Mouse (Mus musculus): Measurements from ENCODE around the gene Nup155. TPM values are rescaled to one million over a fixed set of nuclear protein-coding genes. Genes with fewer than 3 reads are reported as not detected.
"Not testable (repeated sequence)": the region's sequence is repeated elsewhere in the genome, so short reads cannot be mapped to it uniquely, and the experiment has no call there.

Gene Nup155
- 5.2 and 8.7 TPM in 2 replicates for polyA plus RNA-seq (2012; rRNA removed)

DNA sequence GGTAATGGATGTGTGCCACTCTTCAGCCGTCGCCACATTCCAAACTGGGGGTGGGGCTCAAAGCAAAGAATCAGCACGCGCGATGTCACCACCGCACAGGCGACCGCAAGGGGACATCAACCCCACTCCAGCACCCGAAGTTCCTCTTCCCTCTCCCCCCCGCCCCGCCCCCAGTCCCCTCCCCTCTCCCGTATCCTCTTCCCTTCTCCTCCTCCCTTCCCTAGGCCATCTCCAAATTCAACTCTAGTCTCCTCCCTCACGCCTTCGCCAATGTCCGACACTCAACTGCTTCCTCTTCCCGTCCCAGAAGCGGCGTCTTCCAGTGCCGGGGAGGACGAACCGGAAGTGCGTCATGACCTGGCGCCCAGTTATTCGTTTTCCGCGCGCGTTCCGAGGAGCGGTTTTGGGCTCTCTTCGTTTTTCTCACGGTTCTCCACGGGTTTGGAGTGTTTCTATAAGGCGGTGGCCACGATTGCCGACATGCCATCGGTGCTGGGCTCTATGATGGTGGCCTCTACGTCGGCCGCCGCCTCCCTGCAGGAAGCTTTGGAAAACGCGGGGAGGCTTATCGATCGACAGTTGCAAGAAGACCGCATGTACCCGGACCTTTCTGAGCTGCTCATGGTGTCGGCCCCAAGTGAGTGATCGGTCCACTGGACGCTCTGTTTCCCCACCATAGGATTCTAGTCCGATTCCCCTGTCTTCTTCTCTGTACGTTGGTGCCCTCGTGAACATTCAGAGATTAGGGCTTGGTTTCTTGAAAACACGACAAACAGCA lies at the start of gene Nup155:
Nup155 (plus strand) TSS at position 308 of the 778 bp plus-strand sequence.
- DNase-seq (ENCODE audit: low read depth, low spot score), result peak; percentile 82
- WGBS, result under 1% methylated on average over 53 of the region's 54 CpGs

DNA sequence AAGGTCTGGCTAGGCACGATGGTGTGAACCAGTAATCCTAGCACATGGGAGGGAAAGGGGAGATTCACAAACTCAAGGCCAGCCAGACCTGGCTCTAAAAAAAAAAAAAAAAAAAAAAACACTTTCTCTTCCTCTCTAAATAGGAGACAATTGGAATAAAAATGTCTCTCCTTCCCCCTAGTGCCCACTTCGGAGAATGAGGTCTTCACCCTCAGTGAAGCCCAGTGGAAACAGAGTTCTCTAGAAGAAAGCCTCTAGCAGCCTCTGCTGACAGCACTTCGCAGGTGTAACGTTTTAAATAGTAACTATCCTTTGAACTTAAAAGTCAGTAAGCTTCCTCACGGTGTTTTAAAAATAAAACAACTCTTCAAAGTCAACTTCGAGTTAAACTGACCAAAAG lies 43.9 kb upstream of the Nup155 start:
- no peak for DNase-seq (ENCODE audit: low read depth, low spot score)
- WGBS, result 59% methylated on average over 6 of the region's 6 CpGs

DNA sequence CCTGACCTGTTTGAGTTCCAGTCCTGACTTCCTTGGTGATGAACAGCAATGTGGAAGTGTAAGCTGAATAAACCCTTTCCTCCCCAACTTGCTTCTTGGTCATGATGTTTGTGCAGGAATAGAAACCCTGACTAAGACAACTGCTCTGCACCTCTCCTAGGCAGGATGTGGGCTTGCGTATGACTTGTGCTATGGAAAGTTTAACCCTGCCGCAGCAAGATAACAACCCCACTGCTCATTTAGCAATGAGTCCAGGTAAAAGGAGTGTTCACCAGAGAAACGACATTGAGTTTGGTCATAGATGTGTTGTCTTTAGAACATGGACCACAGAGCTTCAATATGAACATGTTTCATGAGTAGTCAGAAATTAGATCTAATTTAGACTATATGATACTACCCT lies 35.9 kb upstream of the Nup155 start:
- not testable (repeated sequence) for DNase-seq (ENCODE audit: low read depth, low spot score)
- 94% methylated on average over 3 of the region's 3 CpGs for WGBS

DNA sequence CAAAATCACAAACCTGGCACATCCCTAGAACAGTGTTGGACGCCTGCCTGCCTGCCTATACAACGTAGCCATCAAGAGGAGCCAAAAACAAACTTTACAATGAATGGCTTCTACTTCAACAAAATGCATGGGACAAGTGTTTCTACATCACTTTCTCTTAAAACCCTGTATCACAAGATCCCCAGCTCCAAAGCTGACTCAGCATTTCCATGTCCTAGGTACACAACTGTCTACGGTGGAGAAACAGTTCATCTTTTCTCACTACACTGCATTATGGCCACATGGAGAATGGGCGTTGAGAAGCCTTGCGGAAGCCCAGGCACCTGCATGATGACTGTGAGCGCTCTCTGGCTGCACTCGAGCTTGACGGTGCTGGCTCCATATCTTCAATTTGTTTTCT lies 26.9 kb upstream of the Nup155 start:
- 94% methylated on average over 8 of the region's 8 CpGs for WGBS
- DNase-seq (ENCODE audit: low read depth, low spot score), result no peak

DNA sequence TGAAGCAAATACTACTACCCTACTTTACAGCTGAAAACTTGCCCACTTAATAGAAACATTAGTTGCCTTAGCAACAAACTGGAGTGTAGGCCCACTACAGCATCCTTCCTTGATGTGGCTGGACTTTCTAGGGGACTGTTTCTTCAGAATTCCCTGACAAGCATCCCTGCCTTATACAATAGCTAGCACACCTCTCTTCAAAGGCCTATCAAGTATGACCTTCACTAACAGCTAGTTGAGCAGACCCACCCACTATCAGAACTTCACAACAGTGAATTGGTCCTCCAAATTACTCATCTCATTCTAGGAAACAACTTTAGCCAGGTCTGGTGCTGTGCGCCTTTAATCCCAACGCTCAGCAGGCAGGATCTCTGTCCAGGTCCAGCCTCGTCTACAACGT lies 21.8 kb upstream of the Nup155 start:
- 94% methylated on average over 4 of the region's 4 CpGs for WGBS
- no peak for DNase-seq (ENCODE audit: low read depth, low spot score)

DNA sequence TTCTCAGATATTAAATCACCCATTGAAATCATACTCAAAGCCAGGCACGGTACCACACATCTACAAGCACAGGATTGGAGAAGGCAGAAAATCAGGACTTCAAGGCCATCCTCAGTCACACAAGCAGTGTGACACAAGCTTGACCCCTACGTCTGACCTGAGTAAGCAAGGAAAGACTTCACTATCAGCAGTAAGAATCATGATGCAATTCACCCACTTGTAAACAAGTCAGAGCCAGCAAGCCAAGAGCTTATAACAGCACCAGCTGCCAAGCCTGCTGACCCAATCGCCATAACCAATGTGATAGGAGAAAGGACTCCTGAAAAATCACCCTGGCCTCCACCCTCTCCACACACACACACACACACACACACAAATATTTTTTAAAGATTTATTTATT lies 20.4 kb upstream of the Nup155 start:
- no peak for DNase-seq (ENCODE audit: low read depth, low spot score)

DNA sequence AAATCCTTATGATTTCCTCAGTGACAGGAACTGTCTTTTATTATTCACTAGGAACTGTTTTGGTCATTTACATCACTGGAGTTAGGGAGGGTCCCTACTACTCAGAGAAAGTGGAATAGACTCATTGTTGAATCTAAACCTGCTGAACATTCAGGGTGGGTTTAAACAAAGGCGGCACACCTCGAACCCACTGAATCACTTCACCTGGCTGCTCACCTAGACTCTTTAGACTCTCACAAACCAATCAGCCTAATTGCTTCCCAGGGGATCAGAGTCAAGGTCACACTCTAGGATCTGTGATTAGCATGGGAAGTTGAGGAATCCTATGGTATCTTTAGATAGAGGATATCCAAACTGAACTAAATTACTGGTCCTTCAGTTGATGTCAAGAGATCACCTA lies 18.4 kb upstream of the Nup155 start:
- WGBS, result 97% methylated on average over 2 of the region's 2 CpGs

More for the DNA sequence above, 20.4 kb upstream of the Nup155 start:
- WGBS, result 69% methylated on average over 3 of the region's 3 CpGs

DNA sequence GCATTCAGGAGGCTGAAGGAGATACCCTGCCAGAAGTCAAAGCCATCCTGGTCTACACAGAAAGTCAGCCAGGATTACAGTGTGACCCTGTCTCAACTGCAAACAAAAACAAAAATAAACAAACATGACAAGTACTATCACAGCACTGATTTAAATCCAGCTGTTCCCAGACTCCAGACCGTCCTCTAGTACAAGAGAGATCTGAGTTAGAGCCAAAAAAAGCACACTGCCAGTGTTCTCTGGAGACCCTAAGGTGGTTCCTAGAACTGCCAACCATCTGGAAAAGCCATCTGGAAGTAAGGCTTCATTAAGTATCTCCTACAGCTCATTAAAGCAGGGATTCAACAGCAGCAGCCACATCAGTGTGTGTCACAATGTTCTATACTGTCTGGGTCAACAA lies 16.4 kb upstream of the Nup155 start:
- not testable (repeated sequence) for DNase-seq (ENCODE audit: low read depth, low spot score)
- WGBS, result 87% methylated on average over 1 of the region's 1 CpGs

More for the DNA sequence above, 18.4 kb upstream of the Nup155 start:
- no peak for DNase-seq (ENCODE audit: low read depth, low spot score)

DNA sequence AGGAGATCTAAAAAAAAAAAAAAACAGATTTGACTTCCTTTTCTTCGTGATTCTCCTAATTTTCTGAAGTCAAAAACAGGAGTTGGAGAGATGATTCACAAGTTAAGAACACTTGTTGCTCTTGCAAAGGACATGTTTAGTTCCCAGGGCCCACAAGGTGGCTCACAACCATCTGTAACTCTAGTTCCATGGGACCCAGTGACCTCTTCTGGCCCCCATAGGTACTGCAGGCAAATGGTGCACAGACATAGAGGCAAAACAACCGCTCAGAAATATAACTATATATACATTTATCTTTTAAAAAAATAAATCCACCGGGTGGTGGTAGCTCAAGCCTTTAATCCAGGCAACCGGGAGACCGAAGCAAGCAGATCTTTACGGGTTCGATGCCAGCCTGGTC lies 11.2 kb upstream of the Nup155 start:
- WGBS, result 30% methylated on average over 7 of the region's 7 CpGs
- DNase-seq (ENCODE audit: low read depth, low spot score), result peak; percentile 31

DNA sequence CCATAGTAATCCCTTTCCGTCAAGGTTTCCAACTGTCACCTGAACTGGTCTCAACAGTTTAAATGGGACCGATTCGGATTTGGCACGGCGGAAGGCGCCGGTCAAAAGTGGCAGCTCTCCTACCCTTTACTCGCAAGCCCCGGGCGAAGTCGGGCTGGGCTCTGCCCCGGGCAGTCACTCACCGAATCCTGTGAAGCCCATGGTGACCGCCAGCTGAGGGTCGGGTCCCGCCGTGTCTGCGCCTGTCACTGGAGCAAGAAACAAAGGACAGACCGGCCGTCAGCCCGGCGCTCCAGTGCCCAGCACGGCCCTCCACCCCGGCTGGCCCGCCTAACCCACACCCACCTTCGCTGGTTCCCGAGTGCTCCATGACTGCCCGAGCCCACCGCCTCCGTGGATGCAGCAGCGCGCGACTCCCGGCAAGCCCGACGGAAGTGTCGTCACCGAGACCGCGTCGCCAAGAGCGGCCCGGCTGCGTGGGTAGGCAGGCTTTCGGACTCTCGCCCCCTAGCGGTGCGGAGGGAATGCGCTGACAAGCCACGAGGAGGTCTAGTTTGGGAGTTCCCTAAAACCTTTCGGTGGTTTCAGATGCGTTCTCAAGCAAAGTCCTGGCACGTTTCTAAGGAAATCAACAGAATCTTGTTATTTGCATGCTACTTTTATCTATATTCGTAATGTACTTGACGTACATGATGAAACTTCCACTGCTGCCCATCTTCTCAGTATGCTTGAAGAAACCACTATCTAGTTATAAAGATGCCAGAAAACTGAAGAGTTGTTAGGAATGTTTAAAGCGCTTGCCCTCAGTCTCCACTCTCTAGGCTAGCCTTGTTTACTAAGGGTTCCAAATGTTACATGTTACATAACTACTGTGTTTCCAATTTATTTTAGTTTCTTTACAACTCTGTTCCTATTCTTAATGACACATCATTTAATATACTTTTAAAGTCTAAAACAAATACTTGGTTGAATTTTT lies 10.0 kb upstream of the Nup155 start, which contains the start of gene Wdr70:
Wdr70 (minus strand) TSS at position 436 of the 976 bp plus-strand sequence.
- WGBS, result 2% methylated on average over 56 of the region's 56 CpGs
- peak; percentile 80 for DNase-seq (ENCODE audit: low read depth, low spot score)

DNA sequence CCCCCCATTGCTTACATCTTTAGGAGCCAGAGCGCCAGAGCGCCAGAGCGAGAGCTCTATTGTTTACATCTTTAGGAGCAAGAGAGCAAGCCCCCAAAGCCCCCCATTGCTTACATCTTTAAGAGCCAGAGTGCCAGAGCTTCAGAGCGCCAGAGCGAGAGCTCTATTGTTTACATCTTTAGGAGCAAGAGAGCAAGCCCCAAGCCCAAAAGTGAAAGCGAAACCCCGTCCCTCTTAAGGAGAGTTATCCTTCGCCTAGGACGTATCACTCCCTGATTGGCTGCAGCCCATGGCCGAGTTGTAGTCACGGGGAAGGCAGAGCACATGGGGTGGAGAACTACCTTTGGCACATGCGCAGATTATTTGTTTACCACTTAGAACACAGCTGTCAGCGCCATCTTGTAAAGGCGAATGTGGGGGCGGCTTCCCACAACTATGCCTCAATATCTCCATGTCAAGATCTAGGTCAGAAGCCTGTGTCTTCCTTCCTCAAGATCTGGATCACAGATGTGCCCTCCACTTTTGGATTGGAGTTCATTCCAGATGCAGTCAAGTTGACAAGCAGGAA lies 7.0 kb upstream of the Nup155 start:
- 77% methylated on average over 15 of the region's 15 CpGs for WGBS

DNA sequence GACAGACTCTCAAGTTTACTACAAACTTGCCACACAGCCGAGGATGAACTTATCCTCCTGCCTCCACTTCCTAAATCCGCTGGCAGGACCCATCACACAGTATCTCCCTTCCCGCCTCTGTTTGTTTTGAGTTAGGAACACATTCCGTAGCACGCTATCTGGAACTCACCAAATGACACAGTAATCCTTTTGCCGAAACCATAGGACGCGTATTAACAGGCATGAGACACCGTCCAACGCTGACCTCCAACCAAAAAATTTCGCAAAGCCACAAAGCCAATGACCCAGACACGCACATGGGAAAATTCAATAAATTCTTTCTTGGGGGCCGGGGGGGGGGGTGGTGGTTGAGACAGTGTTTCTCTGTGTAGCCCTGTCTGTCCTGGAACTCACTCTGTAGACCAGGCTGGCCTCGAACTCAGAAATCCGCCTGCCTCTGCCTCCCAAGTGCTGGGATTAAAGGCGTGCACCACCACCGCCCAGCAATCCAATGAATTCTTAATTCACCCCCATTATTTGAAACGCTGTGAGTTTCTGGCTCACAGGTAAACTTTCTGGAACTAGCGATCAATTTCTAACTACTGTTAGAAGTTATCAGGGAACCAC lies 610 bp upstream of the Nup155 start:
- WGBS, result 43% methylated on average over 19 of the region's 19 CpGs
- no peak for DNase-seq (ENCODE audit: low read depth, low spot score)

More for the DNA sequence above, 7.0 kb upstream of the Nup155 start:
- DNase-seq (ENCODE audit: low read depth, low spot score), result not testable (repeated sequence)

DNA sequence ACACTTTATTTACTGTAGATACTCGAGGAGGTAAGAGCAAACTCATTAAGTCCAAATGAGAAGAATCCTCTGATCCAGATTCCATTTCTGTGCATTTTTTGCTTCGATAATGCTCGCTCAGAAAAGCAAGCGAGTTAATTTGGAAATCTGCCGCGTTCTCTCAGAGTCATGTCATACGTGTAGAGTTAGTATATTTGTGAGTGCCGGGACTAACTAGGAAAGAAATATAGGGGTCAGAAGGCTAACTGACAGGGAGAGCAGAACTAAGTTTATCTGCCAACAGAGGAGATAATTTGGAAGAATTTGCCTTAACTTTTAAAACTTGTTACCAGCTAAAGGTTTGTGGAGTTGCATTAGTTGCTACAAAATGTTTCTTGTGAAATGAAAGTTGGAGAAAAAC lies 709 bp downstream of the Nup155 start:
- WGBS, result under 1% methylated on average over 8 of the region's 8 CpGs
- DNase-seq (ENCODE audit: low read depth, low spot score), result no peak

DNA sequence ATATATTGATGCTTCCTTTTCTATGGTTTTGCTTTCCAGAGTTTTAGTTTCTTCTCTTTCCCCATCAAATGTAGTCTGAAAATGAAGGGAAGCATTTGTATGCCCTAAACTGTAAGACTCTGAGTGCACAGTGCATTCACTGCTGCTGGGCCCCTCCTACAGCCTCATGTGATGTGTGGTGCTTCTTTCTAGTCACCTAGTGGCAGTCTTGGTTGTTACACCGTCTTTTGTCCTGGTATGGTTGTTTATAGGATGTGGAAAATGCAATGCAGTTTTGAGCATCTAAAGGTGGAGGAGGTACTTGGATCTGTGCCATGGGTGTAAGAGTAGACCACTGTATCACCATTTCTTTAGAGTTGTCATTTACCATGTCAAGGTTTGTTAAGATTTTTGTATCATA lies 20.2 kb downstream of the Nup155 start:
- no peak for DNase-seq (ENCODE audit: low read depth, low spot score)
- WGBS, result 71% methylated on average over 1 of the region's 1 CpGs

DNA sequence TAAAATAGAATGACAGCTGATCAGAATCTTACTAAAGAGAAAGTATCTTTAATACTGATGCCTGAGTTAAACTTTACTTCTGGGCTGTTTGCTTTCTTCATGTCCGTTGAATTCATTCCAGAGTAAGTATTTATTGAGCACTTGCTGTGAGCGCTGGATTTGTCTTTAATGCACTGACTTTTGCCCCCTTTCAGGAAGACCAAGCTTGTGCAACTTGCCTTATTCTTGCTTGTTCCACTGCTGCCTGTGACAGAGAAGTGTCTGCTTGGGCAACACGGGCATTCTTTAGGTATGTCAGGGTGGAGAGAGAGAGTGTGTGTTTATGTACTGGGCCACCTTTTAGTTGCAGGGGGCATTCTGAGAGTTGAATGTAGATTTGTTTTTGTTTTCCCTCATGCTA lies 22.2 kb downstream of the Nup155 start:
- no peak for DNase-seq (ENCODE audit: low read depth, low spot score)
- WGBS, result 93% methylated on average over 3 of the region's 3 CpGs

DNA sequence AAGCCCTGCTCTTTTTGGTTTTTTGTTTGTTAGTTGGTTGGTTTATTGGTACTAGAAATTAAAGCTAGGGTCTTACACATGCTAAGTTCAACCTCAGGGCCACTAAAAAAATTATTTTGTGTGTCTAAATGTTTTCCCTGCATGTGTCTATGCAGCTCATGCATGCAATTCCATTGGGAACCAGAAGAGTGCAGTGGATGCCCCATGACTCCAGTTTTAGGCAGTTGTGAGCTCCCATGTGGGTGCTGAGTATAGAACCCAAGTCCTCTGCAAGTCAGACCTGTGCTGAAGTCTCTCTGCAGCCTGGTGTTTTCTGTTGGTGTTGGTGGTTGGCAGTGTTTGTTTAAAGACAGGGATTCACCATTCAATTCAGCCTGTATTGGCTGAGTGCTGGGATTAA lies 22.7 kb downstream of the Nup155 start:
- DNase-seq (ENCODE audit: low read depth, low spot score), result no peak

DNA sequence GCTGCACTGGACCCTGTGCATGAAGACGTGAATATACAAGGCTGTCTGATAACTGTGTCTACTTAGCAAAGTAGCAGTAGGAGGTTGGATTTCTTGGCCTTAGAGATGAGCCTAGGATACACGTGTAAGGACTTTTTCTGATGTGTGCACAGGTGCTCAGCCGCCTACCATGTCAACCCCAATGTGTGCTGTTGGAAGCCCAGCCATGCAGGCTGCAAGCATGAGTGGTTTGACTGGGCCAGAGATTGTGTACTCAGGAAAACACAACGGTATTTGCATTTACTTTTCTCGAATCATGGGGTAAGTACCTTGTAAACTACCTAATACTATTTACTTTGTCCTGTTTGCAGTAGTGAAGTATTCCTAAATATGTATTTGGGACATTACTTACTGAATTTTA lies 26.5 kb downstream of the Nup155 start:
- WGBS, result 64% methylated on average over 5 of the region's 5 CpGs

DNA sequence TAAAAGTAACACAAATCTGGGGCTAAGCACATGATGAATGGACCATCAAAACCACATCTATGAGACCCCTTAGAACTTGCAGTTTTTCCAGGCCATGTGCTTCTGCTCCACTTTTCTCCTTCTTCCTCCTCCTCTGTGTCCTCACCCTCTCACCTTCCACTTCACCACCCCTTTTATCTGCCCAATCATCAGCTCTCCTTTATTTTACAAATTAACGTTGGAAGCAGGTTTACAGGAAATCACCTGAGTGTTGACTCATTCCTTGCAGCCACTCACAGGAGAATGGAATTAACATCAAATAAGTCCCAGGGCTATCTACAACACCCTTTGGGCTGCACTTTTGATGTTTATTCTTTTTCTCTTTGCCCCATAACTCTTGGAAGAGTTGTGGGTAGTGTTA lies 52.8 kb downstream of the Nup155 start:
- 68% methylated on average over 1 of the region's 1 CpGs for WGBS
- DNase-seq (ENCODE audit: low read depth, low spot score), result no peak

More for the DNA sequence above, 26.5 kb downstream of the Nup155 start:
- DNase-seq (ENCODE audit: low read depth, low spot score), result no peak

DNA sequence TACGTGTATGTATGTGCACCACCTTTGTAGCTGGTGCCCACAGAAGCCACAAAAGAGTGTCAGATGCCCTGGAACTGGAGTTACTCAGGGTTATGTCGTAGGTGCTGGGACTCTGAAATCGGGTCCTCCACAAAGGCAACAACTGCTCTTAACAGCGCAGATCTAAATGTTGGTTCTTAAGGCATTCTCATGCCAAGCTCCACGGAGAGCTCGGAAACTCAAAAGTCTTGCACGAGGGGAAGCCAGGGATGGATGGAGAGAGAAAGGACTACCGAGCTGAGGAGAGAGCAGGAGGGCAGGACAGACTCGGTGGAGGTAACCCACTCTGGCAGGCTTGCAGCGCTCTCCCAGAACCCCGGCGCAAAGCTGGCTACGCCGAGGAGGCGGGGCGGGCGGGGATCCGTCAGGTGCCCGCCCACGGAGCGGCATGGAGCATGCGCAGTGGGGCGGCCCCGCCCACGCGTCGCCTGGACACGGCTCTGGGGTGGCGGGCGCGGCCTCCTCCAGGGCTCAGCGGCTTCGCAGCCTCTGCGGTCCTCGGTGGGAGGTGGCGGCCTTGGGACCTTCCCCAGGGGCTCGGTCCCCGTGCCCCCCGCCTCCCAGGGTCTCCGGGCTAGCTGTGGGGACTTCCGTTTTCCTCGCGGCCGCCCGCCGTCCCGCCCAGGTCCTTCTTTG lies 59.7 kb downstream of the Nup155 start, which contains the start of gene Cplane1:
Cplane1 (plus strand) TSS at position 516 of the 675 bp plus-strand sequence.
- DNase-seq (ENCODE audit: low read depth, low spot score), result peak; percentile 73
- under 1% methylated on average over 46 of the region's 47 CpGs for WGBS
